Comparison of ENCODE assay signal across 14 mouse cellular contexts in genomic region chr1:156979722-156980121, GRCm38 (mm10).
"Had no signal": no experiment of that assay in that cellular context is flagged by ENCODE, and none has a peak within 500 bp of the region (broad histone marks: within the 10 kb centered on the region; RNA-seq: fewer than 3 reads in every experiment).

No protein-coding gene starts in this region.

- H3K36me3 ChIP-seq: midbrain, embryonic 13.5 days; midbrain, embryonic 15.5 days; neural tube, embryonic 12.5 days had no signal

- H3K27ac ChIP-seq: midbrain, embryonic 13.5 days; midbrain, embryonic 15.5 days; neural tube, embryonic 12.5 days had no signal

- H3K9ac ChIP-seq: liver, embryonic 14.5 days; lung, embryonic 14.5 days; midbrain, embryonic 13.5 days; midbrain, embryonic 15.5 days; neural tube, embryonic 12.5 days had no signal

- H3K4me1 ChIP-seq: midbrain, embryonic 15.5 days had no signal

- H3K27me3 ChIP-seq: midbrain, embryonic 13.5 days; midbrain, embryonic 15.5 days; neural tube, embryonic 12.5 days had no signal

- H3K4me2 ChIP-seq: lung, embryonic 14.5 days; midbrain, embryonic 11.5 days; midbrain, embryonic 13.5 days; midbrain, embryonic 15.5 days; neural tube, embryonic 12.5 days had no signal

- H3K4me3 ChIP-seq: midbrain, embryonic 13.5 days; midbrain, embryonic 15.5 days; myocyte; neural tube, embryonic 12.5 days had no signal

- ATAC-seq: midbrain, embryonic 13.5 days; midbrain, embryonic 15.5 days had no signal

- DNase-seq: lung, adult 18-20 months; lung, embryonic 14.5 days; lung, postnatal 10 days; lung, postnatal 4 days; right cerebral cortex, postnatal 14 days; thymus, adult 18-20 months; thymus, postnatal 14 days; thymus, postnatal 36 days had no signal

- H3K9me3 ChIP-seq: midbrain, embryonic 13.5 days; midbrain, embryonic 15.5 days; neural tube, embryonic 12.5 days had no signal
